Mouse (Mus musculus) hindbrain, embryonic 15.5 days (tissue): ENCODE data around the gene Slc7a3. TPM values are rescaled to one million over a fixed set of nuclear protein-coding genes. Genes with fewer than 3 reads are reported as not detected.

Experiments
- polyA plus RNA-seq: library from polyadenylated mRNA; unstranded; fragments of >200 nt; fragmentation: Nextera tagmentation; extraction: Ambion mirVana; gene quantifications from 2 replicates; pipeline ENCODE4 v1.2.1, GENCODE M21; 2015

Slc7a3 gene
- polyA plus RNA-seq, 1 experiment from 2014 or later: 6.6 TPM

Other genes starting within 250 kb of the Slc7a3 start
- gene Tex11, start 26.4 kb downstream of the Slc7a3 start, polyA plus RNA-seq: 0.05 TPM in 1 of 2 replicates, not detected in the other
- gene Snx12, start 136.5 kb upstream of the Slc7a3 start, polyA plus RNA-seq: 45.6 and 47.6 TPM in 2 replicates
- gene Foxo4, start 168.5 kb upstream of the Slc7a3 start, polyA plus RNA-seq: 0.85 and 1.0 TPM in 2 replicates
- 0.21 TPM in 1 of 2 replicates, not detected in the other for gene Gm614, start 178.0 kb upstream of the Slc7a3 start, polyA plus RNA-seq
- gene Il2rg, start 182.2 kb upstream of the Slc7a3 start, polyA plus RNA-seq: 6.4 TPM in 2 replicates
- gene Gm20489, start 183.0 kb upstream of the Slc7a3 start, polyA plus RNA-seq: not detected in 2 replicates
- 26.4 and 26.9 TPM in 2 replicates for gene Med12, start 188.0 kb upstream of the Slc7a3 start, polyA plus RNA-seq
- gene Nlgn3, start 213.1 kb upstream of the Slc7a3 start, polyA plus RNA-seq: 73.2 and 87.8 TPM in 2 replicates